Mouse (Mus musculus) cerebellum, adult 11 months (tissue): Measurements from ENCODE around the gene Hoxa7.

Experiments
- DNase-seq: peaks from one replicate; pipeline ENCODE4 v3.0.0; 2022

Gene Hoxa7

DNA sequence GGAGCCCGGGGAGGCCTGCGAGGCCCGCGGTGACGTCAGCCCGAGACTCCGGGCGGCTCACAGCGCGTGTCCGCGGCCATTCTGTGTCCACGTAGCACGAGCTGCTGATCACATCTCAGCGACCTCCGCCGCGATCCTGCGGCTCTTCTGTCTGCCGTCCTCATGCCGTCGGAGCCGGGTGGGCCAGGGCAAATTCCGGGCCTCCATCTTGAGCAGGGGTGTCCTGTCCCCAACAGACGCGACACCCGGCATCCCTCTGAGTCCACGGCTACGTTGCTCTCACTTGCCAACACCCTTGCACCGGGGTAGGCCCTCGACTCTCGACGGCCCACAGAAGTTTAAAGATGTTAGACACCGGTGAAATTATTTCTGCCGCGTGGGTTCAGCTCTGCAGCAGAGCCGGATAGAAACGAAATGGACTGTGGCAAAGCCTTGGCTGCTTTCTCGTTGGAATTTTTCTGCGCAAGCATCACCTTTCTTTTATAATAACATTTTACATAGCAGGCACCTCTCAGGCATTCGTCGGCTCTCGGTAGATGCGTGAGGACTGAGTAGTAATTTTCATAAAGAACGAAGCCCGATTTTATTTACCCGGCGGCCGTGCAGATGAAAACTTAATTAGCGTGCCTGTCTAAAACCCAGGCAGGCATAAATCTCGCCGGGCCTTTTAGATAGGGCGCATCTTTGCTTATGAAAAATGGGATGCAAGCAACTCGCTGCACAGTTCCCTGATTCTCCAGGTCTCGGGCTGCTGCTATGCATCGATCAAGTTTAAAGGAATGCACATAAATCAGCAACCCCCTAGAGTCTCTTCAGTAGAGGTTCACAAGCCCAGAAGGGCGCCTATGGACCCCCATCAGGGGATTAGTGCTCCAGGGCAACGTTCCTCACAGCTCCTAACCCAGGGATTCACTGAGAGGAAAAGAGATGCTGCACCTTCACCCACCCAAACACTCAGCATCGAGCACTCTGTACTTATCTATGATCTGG is 32.2 kb upstream of the Hoxa7 start:
- no peak for DNase-seq

DNA sequence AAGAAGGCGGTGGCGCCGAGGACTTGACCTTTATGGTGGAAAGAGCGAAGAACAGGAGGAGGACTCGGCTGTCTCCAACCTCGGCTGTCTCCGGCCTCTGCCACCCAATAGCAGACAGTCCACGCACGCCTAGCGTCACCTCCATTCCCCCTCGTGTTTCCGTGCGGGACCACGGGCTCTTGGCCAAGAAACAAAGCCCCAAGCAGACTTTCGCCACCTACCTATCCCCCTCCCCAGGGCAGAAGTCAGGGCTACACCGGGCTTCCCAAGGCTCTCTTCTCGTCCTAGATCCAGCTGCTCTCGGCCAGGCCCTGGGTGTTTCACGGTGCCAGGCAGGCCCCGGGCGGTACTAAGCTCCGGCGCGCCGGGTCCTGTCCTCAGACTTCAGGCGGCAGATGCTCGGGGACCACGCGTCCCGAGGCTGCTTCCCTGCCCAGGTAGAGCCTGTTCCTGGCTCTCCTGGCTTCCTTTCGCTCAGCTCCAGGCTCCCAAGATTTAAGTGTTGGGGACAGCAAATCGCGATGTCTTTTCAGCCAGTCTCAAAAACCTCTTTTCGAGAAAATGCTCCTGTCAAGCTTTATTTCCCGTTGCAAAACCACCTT is 31.2 kb upstream of the Hoxa7 start:
- DNase-seq, result no peak

DNA sequence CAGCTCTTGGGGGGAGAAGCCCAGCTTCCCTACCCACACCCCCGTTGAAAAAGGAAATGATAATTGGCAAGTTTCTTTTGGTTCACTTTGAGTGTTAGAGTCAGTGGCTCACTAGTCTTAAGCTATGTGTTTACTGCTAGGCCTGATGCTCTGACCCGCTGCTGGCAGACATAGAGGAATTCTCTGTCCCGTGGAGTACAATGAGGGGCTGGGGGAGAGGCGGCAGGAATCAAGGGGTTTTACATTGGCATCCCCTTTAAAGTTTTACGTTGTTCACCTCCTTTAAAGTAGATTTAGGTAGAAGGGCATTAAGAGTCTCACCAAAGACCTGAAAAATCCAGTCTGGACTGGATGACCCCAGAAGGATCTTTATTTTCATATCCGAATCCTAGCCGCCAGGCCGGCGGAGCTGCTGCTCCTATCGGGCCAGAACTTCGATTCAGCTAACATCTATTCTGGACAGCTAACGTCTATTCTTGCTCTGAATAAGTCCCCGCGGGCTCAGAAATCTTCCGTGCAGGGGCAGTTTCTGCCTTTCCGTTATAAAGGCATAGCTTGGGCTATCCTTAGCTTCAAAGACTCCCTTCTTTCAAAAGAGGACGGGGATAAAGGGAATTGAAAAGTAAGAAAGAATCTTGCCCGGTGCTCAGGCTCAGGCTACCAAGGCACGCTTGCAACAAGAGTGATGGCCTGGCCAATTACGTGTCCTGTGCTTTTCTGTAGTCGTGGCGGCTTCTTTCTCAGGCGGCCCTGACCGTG is 30.5 kb upstream of the Hoxa7 start:
- no peak for DNase-seq

DNA sequence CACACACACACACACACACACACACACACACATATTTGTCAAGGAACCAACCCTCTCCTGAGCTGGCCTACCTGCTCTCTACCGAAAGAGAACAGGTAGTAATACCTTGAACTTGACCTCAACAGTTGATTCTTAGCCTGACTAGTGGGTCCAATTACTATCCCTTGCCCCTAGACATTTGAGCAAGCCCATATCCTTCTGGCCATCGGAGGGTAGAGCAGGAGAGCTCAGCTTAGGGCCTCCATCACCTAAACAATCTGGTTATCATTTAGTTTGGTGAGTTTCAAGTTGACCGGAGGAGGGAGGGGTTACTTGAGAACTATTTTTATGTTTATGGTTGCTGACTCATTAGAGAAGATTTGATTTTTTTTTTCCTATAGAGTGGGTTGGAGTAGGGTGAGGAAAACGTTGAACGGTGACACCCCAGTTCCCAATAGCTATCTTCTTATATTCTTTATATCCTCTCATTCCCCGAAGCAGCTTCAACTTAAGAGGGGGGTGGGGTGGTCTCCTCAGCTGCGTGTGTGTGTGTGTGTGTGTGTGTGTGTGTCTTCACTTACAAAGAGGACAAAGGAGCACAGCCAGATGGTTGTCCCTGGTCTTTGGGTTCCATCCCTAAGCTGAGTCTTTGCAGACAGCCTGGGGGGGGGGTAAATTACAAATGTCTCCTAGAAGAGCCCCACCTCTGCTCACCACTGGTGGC is 29.7 kb upstream of the Hoxa7 start:
- DNase-seq, result no peak

DNA sequence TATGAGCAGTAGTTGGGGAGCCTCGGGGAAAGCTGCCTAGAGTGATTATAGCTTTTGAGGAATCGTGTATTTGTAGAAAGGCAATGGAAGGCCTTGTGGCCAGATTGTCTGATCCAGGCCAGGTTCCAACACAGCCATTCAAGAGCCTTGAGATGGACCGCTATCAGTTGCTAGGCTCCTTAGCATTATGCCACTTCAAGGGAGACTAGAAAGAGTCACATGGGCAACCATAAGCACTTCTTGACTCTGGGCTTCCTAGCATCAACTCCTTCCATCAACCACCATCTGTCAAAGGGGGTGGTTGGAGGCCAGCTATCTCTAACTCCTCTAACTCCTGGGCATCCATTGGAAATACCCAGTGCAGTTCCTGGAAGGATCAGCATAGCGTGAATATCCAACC is 28.2 kb upstream of the Hoxa7 start:
- DNase-seq, result no peak

DNA sequence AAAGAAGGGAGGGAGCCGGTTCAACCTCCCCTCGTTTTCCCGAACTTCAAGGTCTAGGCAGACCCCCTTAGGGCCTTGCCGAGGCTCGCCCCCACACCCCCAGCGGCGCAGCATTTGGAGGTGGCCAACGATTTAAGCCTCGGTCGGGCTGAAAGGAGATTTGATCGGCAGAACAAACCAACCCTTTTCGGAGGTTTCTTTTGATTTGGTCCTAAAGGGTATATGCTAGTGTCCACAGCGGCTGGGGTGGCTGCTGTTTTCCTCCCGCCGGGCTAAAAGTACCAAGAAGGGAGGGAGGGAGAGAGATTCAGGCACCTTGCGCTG is 27.7 kb upstream of the Hoxa7 start:
- DNase-seq, result no peak

DNA sequence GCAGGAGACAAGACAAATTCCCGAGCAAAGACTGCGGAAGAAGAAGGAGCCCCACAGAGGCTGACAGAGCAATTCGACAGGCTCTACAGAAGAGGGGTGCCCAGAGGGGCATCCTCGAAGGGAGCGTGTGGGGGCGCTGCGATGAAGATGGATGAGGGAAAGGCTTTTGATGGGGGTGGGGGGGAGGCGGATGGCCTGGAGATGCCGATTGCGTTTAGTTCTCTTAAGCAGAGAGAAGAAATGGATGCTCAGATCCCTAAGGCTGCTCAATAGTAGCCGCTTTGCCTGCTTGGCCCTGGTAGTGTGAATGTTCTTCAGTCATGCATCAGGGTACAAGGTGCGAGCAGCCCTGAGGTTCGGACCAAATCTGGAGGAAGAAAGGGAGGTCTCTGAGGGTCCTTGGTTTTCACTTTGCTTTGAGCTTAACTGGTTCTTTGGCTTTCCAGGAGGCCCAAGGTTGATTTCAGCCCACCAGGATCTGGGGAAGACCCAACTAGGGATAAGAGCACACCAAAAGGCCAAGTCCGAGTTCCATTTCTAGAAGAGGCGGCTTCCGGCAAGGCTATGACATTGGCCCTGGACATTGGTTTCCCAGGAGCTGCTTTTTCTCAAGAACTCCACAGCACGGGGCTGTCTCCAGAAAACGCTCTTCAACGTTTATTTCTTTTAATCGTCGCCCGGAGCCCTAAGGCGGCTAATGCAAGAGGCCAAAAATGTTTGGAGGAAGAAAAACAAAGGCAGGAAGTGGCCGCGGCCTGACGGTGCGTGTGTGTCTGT is 27.2 kb upstream of the Hoxa7 start:
- DNase-seq, result no peak

DNA sequence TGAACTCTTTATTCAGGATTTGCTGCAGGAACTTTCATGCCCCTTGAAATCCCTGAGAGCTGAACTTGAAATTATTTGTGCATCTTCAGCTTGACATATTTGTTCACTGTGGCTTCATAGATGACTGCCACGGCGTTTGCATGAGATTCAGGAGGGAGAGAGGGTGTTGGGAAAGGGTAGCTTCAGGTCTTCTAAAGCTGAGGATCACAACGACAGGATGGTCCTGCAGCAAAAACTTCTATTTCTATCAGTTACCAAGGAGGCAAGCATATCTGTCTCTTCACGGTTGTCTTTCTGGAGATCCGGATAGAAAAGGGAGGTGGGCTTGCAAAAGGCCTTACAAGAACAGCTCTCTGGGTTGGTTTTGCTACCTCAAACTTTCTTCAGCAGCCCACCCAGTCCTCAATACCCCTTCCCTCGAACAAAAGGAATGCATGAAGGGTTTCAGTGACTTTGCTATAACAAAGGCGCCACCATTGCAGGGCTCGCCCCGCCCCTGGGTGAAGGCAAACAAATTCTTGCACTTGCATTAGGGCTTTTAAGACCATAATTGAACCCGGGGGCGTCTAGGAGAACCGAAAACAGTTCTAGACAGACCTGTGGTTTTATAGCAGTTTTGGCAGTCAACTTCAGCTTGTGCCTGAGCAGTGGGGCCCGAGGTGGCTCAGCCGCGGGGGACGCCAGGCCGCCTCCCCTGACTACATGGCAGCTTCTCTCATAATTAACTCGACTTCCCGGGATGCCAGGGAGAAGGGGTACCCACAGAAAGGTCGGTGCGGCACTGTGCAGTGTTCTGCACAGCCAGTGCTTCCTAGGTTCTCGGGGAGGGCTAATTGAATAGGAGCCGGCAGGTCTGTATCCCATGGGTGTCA is 26.3 kb upstream of the Hoxa7 start:
- DNase-seq, result no peak

DNA sequence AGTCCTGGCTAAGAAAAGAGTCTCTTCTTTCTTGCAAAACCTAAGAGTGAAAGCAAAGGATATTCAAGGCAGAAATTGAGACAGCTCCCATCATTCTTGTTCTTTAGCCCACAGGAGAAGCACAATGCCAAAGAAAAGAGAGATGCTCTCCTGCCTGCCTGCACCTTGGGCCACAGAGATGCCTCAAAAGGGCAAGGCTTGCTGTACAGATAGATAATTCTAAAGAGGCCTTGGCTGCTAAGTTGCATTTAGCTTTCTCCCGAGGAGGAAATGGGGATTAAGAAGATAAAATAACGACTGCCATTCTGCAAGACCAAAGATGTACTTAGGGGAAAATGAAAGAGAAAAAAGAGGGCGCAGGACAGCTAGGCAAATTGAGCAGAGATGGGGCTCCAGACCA is 25.3 kb upstream of the Hoxa7 start:
- no peak for DNase-seq

DNA sequence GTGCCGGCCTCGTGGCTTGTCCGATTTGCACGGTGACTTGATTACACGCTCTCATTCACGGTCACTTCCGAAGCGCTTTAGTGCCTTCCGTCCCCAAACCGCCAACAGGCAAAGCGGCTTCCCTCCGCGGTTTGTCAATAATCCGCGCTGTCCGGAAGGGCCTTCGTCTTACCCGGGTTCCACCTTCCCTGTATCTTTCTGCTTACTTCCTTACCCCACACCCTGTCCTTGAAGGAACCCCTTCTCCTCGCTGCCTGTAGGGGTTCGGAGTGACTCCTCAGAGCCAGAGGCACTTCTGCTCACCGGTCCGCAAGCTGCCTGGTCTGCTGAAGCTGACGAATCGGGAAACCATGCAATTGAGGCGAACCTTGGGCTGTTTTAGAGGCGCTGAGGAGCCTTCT is 24.7 kb upstream of the Hoxa7 start:
- no peak for DNase-seq

DNA sequence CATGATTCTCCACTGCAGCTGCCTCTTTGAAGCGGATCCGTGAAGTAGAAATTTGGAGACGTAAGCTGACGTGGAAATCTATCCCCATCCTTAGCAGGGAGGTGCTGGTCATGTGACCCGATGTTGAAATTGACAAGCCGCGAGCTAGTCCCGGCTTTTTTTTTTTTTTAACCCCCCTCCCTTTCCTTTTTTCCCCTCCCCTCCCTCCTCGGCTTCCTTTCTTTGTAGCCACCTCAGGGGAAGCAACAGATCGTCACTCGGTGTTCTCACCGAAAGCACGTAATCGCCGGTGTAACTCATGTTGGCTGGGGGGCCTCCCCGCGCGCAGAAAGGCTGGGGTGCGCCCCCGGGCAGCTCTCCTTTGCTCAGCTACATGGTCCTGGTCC is 24.1 kb upstream of the Hoxa7 start, which contains the start of gene Hoxa11:
Gene Hoxa11 (minus strand): TSS at position 54 of the 386 bp plus-strand sequence.
- no peak for DNase-seq

DNA sequence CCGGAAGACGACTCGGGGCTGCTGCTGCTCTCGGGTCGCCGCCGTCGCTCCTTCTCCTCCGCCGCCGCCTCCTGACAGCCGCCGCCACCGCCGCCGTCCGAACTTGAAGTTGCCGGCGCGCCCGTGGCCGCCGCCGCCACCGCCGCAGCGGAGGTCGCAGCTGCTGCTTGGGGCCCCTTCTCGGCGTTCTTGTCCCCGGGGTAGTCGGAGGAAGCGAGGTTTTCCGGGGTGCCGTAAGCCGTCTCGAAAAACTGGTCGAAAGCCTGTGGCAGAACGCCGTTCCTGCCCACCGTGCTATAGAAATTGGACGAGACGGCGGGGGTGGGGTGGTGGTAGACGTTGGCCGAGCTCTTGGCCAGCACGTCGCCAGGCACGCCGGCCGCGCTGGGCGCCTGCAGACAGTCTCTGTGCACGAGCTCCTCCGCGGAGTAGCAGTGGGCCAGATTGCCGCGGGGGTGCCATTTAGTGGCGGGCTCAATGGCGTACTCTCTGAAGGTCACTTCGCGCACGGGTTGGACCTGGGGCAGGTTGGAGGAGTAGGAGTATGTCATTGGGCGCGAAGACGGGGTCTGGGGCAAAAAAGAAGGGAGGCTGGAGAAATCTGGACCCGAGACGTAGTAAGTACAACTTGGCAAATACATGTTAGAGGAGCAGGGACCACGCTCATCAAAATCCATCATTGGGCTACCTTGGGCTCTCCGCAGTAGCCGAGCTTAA is 23.5 kb upstream of the Hoxa7 start:
- DNase-seq, result no peak

DNA sequence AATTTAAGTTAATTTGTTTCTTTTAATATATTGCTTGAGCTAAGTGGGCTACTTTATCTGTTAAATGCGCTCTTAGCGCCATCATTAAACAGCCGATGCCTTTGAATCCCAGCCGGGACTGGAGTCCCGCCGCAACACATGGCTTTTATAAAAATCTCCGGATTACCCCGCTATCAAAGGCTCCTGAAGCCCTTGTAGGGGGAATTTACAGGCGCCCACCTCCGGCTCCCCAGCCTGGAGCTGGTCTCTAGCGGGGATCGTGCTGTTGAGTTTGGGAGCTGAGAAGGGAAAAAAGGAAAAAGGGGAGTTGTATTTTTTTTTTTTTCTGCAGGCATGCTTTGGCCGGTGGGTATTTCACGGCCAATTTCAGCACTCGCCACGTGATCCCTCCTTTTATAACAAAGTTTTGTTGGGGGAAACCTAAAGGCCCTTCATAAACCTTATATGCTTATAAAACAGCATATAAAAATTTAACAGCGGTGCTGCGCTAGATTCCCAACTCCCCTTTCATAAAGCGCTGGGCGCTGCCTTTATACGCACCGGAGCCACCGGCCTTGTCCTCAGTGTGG is 22.9 kb upstream of the Hoxa7 start:
- DNase-seq, result no peak

DNA sequence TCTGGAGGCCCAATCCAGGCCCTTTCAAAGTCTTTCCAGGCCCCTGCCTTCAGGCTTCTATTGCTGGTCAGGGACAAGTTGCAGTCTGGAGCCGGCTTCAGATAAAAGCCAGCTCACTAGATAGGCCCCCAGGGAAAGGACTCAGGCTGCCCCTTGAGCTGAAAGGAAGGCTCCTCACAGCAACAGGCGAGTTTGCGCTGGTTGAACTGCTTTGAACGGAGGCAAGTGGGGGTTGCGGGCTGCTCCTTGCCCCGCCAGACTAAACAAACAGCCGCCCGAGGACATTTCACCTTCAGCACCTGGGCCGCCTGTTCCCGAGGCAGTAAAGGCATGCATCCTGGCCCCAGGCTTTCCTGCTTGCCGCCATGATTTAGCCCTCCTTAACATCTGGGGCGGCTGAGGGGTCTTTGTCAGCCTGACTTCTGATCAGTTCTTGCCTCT is 22.0 kb upstream of the Hoxa7 start:
- no peak for DNase-seq

DNA sequence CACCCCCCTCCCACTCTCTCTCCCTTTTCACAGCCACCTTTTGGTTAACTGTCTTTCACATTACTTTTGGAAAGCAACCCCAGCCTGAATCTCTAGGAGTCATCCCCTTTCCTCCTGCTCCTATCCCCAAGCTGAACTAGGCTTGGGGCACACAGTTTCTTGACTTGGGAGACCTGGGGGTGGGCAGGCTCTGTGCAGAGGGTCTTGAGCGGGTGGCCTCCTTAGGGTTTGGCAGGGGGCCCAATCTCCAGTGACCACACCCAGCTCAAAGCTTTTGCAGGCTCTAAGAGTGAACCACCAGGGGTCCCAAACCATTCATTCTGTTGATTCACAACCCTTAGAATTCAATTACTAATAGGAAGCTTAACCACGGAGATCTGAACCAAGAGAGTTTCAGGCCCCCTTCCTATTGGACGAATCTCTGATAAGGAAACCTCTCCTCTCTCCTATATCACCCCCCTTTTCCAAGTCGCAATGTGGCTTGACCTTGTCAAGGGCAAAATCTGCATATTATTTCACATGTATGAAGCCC is 21.2 kb upstream of the Hoxa7 start:
- DNase-seq, result no peak

DNA sequence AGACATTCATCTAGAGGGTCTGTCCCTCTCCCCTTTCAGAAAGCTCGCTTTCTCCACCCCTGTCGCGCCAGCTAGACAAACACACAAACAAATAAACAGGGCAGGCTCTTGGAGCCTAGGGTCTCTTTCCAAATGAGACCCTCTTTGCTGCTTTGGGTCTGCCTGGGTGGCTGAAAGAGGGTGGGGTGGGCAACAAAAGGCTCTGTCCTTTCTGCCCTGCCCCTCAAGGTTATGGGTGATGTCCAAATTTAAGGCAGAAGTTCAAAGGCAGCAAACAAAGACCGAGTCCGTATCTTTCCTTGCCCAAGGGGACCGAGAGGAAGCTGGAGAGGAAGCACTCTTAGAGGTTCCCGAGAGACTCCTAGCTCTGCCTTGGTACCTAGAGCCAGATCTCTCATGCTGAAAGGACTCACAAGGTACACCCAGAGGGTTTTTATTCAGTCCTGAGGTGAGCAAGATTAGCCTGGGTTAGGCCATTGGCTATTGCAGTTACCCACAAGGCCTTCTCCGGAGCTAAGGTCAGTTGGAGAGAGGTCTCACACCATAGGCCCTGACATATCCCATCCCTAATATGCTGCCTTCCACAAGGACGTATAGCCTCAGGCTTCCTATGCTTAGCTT is 19.5 kb upstream of the Hoxa7 start:
- DNase-seq, result no peak

DNA sequence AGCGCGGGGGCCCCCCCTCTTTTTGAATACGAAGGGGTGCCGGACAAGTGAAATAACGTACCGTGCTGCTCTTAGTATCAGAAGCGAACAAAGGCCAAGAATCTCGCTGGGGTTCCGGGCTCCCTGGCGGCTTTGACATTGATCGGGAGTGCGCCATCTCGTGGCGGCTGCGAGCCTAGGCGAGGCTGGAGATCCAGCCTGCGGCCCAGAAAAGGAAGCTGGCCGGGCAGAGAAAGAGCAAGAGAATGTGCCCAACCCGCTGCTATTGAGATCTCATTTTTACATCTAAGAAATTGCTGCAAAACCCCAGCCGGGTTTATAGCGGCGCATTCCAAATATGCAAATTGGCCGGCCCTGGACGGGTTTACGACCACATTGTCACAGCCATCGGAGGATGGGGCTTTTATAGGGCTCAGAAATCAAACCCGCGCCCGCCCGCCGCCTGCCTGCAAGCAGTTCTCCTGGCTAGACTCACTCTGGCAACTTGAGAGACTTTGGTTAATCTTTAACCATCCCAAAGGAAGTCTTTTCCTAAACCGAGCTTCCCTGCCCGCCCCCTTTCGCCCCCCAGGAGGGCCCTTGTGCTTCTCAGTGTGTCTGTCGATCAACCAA is 18.8 kb upstream of the Hoxa7 start, which contains the start of gene Hoxa10:
Gene Hoxa10 (minus strand): TSS at position 466 of the 612 bp plus-strand sequence.
- no peak for DNase-seq

DNA sequence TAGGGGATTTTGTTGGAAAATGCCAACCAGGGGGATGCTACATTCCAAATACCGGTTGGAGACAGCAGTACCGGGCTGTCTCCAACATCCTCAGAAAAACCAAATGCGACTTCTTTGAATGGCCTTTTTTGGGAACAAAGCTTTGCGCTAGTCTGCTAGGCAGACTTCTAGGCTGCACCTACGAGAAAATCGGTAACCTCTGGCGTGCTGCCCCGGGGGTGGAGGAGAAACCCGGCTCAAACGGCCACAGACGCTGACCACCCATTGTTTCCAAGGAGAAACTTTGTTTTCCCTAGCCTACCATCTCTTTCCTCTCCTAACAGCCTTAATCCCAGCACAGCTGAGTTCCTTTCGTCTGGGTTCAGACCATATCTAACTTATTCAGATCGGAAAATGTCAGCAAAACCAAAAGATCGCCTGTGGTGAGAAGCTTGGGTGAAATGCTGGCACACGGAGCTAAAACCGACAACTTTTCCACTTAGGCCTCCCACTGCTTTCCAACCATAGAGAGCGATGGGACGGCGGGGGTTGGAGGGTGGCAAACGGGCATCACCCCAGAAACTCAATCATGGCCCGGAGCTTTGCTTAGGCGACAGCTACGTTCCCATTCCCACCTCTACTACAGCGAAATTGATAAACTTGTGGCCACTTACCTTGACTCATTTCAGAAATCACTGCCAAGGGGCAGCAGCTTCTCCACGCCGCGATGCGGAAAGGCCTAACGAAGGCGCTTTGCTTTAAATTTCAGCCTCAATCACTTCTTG is 18.2 kb upstream of the Hoxa7 start:
- DNase-seq, result no peak
